ENCODE assay signal across 9 mouse cellular contexts in the genomic region with DNA sequence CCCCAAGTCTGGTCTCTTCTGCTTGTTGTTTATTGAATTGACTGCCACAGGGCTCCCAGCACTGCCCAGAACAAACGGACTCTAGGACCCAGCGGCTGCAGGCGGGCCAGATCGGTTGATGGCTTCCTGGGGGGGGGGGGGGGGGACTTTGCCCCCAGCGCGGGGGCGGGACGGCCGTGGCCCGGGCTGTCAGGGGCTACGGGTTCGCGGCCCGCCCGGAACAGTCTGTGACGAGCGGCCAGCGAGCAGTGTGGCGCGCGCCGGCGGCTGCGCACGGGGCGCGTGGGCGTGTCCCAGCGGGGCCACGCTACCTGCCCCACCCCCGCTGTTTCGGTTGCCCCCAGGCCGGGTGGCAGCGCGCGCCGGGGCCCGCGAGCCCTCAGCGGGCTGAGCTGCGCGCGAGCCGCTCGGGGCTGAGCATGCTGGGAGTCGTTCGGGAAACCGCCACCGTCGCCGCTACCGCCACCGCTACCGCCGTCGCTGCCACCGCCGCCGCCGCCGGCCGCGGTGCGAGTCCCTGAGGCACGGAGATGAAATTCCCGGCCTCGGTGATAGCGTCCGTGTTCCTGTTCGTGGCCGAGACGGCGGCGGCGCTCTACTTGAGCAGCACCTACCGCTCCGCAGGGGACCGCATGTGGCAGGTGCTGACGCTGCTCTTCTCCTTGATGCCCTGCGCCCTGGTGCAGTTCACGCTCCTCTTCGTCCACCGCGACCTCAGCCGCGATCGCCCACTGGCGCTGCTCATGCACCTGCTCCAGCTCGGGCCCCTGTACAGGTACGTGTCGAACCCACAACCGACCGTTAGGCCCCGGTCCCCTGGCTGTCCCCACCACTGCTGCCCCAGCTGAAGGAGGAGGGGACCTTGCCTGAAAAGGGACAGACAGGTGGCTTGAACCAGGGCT. TPM values are rescaled to one million over a fixed set of nuclear protein-coding genes. Genes with fewer than 3 reads are reported as not detected.
A peak's percentile ranks its signal among the peaks of the same experiment; 100 is the strongest.
DNase-seq lines count a peak whose midpoint lies in the region; ATAC-seq and TF ChIP-seq lines count a peak whose summit lies in the region.
"Had no signal": no experiment of that assay in that cellular context is flagged by ENCODE, and none has a peak within 500 bp of the region (broad histone marks: within the 10 kb centered on the region; RNA-seq: fewer than 3 reads in every experiment).

A gene (plus strand): TSS at position 297 of the 902 bp plus-strand sequence.

- peak within 1 kb of the TSS; percentile 83 for H3K4me3 ChIP-seq in gastrocnemius, adult 2 months
- H3K4me3 ChIP-seq in hindbrain, postnatal 0 days (ENCODE audit: low read length) = peak within 1 kb of the TSS; percentile 51
- H3K4me3 ChIP-seq in megakaryocyte, embryonic 14.5 days (replicated peaks) = peak within 1 kb of the TSS; percentile 94
- H3K4me3 ChIP-seq: myocyte had no signal

- H3K36me3 ChIP-seq in hindbrain, postnatal 0 days (ENCODE audit: insufficient read depth, low read length) = no peaks in the 10 kb centered on the region
- H3K36me3 ChIP-seq in megakaryocyte, embryonic 14.5 days (replicated peaks; ENCODE audit: low read length) = no peaks in the 10 kb centered on the region

- peak; percentile 71 for DNase-seq in gastrocnemius, adult 2 months
- peak; percentile 68 for DNase-seq in hindbrain, postnatal 0 days (ENCODE audit: low spot score)
- peak; percentile 25 to 28 for DNase-seq in left cerebral cortex, postnatal 14 days (ENCODE audit: low spot score in 2 of 2)
- DNase-seq in right cerebral cortex, postnatal 14 days = peak; percentile 33
- DNase-seq in urinary bladder, postnatal 25 days (ENCODE audit: low spot score) = peak; percentile 28

- H3K9ac ChIP-seq in hindbrain, postnatal 0 days (replicated peaks; ENCODE audit: low read length) = peak within 1 kb of the TSS; percentile 59

- ATAC-seq in activated CD4-positive, CD25-positive, alpha-beta regulatory T cell, adult 4 months = peak; percentile 67
- peak; percentile 73 for ATAC-seq in common myeloid progenitor, adult 5-6 weeks (replicated peaks; ENCODE audit: low read depth, poor library complexity, severe bottlenecking)
- peak; percentile 92 for ATAC-seq in hindbrain, postnatal 0 days

- intact Hi-C loops in gastrocnemius, adult 2 months (cut with DNase I) = no loop called here
- intact Hi-C loops in left cerebral cortex, postnatal 14 days (cut with DNase I) = no loop called here

- no peaks in the 10 kb centered on the region for H3K4me1 ChIP-seq in hindbrain, postnatal 0 days (ENCODE audit: insufficient read depth, low read length)
- H3K4me1 ChIP-seq in megakaryocyte, embryonic 14.5 days = peaks cover 4% of the 10 kb centered on the region

- WGBS in hindbrain, postnatal 0 days = 10% methylated on average over 68 of the region's 94 CpGs

- no peaks in the 10 kb centered on the region for H3K9me3 ChIP-seq in hindbrain, postnatal 0 days (ENCODE audit: low read length)
- peaks cover 8% of the 10 kb centered on the region for H3K9me3 ChIP-seq in megakaryocyte, embryonic 14.5 days

- H3K27me3 ChIP-seq in hindbrain, postnatal 0 days (ENCODE audit: insufficient read depth, low read length) = no peaks in the 10 kb centered on the region
- peaks cover 6% of the 10 kb centered on the region for H3K27me3 ChIP-seq in megakaryocyte, embryonic 14.5 days (replicated peaks)

- H3K27ac ChIP-seq in gastrocnemius, adult 2 months = peak within 1 kb of the TSS; percentile 84
- peak within 1 kb of the TSS; percentile 62; the same call in 1 of the 2 replicates for H3K27ac ChIP-seq in hindbrain, postnatal 0 days

- TF ChIP-seq CTCF in gastrocnemius, adult 2 months (IDR thresholded peaks at IDR 0.05) = no peak
- peak; percentile 3; the same call in 1 of the 2 replicates for TF ChIP-seq CTCF in hindbrain, postnatal 0 days (IDR thresholded peaks at IDR 0.05; ENCODE audit: low read depth)

- peak within 1 kb of the TSS; percentile 52 for H3K4me2 ChIP-seq in hindbrain, postnatal 0 days (ENCODE audit: low read depth, low read length)

RNA-seq across cellular contexts. Expression of the gene that starts here (rescaled TPM):
- 1 to 10 TPM; 1.0 to 1.1 TPM for polyA plus RNA-seq in activated CD4-positive, CD25-positive, alpha-beta regulatory T cell, adult 4 months (2017; shearing (Covaris generic))
- 13.8 and 14.1 TPM in 2 replicates for total RNA-seq in common myeloid progenitor, adult 5-6 weeks (2017)
- 1 to 10 TPM; 4.3 to 6.4 TPM for total RNA-seq in gastrocnemius, adult 2 months (2021)
- total RNA-seq in hindbrain, postnatal 0 days (2014; rRNA removed) = 6.6 and 6.7 TPM in 2 replicates
- 3.7 and 4.6 TPM in 2 replicates for polyA plus RNA-seq in hindbrain, postnatal 0 days (2015; fragmentation: Nextera tagmentation; extraction: Ambion mirVana)
- total RNA-seq in left cerebral cortex, postnatal 14 days (2021) = 10 to 100 TPM; 12.1 to 12.6 TPM
- 0.53 and 0.78 TPM in 2 replicates for polyA plus RNA-seq in megakaryocyte, embryonic 14.5 days (2012; ENCODE audit: insufficient read depth, low replicate concordance)

Comparison
In these comparisons a context has a peak if more than half of its experiments do, and no peak if none do; other contexts are left out.
1. Peak in every context shown above with its lines: DNase-seq, ATAC-seq, H3K4me3 ChIP-seq and H3K27ac ChIP-seq.